Mouse (Mus musculus) CD4-positive, CD25-positive, alpha-beta regulatory T cell, adult 2 months (primary cell): Measurements from ENCODE around the gene Gna15.

Experiments used
- DNase-seq: peaks from one replicate; pipeline ENCODE4 v3.0.0-alpha.2; 2012; ENCODE audit warnings: low read depth, low spot score

Gene Gna15

GRCm38 (mm10) chr10:81524051-81524605, at the start of gene Gna15:
TSS of gene Gna15 (minus strand) at chr10:81524225.
- DNase-seq = peak; percentile 53

DNA sequence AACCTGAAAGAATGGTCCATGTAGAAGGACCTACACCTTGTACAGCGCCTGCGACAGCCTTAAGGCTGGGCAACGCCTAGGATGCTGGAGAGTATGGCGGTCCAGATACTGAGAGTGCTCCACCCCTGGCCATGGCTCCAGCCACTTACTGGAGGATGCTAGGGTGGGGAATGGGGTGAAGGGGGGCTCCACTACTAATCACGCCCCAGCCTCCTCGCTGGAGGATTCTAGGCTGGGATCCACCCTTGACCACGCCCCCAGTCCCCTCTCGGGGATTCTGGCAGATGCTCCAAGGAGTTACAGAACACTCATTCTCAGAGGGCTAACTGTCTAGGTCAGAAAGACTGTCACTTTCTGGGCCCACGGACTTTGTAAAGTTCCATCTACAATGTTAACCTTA, 49.0 kb upstream of the Gna15 start:
- DNase-seq = no peak

DNA sequence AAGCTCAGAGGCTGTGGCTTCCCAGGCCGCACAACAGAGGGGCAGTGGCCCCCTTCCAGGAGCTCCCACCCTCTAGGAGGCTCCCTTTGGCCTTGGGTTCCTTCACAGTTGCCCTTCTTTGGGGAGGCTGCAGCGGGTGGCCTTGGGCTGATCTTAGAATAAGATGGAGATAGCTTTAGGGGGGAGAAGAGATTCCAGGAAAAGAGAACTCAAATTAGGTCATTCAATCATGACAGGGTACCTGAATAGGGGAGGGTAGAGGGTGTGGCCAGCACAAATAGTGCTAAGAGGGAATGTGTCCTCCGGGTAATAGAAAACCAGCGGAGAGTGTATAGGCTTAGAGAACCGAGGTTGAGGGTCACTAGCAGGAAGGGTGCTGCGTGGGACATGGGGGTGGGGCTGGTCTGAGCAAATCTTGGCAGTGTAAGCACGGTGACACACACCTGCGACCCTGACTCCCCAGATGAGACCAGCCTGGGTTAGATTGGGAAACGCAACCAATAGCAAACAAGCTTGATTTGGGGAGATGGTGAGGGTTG, 48.2 kb upstream of the Gna15 start:
- DNase-seq = no peak

GRCm38 (mm10) chr10:81571501-81571876, 47.5 kb upstream of the Gna15 start:
- DNase-seq = peak; percentile 91

- peak; percentile 86 for DNase-seq
Observed at GRCm38 (mm10) chr10:81570831-81571500, 46.9 kb upstream of the Gna15 start.

- peak; percentile 13 for DNase-seq
Observed at GRCm38 (mm10) chr10:81570238-81570800, 46.3 kb upstream of the Gna15 start.

GRCm38 (mm10) chr10:81569507-81570237, 45.6 kb upstream of the Gna15 start:
- no peak for DNase-seq

GRCm38 (mm10) chr10:81568381-81569191, 44.6 kb upstream of the Gna15 start:
- no peak for DNase-seq

- no peak for DNase-seq
Observed at GRCm38 (mm10) chr10:81565257-81566228, 41.5 kb upstream of the Gna15 start.

- DNase-seq = peak; percentile 85
Observed at GRCm38 (mm10) chr10:81564734-81565133, 40.7 kb upstream of the Gna15 start.

- DNase-seq = no peak
Observed at GRCm38 (mm10) chr10:81564216-81564615, 40.2 kb upstream of the Gna15 start.

DNA sequence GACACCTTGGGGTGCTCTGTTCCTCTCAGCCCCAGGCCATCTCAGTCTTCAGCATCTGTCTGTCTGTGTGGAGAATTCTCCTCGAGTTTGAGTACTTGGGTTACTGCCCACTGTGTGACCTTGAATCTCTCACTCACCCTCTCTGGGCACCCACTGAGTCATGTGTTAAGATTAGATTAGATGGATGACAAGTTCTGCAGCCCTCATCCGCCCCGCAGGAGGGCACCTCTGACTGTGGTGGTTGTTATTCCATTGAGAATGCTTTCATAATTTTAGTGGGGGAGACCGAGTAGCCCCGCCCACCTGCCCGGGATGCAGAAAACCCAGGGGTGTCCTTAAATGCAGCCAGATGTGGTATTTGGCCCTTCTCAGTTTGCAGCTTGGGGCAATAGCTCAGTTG, 39.5 kb upstream of the Gna15 start:
- no peak for DNase-seq

DNA sequence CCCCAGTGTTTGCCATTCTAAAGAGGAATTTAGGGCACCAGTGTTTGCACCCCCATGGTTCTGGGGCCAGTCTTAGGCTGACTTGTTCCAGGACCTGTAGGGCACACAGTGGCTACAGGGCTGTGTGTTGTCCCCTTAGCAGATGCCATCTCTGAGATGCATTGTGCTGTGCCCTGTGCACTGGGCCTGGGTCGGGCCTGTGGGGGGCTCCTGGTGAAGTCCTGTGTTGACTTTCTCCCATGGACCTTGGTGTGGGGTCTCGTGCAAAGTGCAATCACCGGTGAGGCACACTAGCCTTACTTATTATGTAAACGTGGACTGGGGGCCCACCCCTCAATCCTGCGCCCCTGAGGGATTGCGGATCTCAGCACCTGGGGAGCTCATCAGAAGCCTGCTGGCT, 38.4 kb upstream of the Gna15 start:
- DNase-seq = no peak

DNA sequence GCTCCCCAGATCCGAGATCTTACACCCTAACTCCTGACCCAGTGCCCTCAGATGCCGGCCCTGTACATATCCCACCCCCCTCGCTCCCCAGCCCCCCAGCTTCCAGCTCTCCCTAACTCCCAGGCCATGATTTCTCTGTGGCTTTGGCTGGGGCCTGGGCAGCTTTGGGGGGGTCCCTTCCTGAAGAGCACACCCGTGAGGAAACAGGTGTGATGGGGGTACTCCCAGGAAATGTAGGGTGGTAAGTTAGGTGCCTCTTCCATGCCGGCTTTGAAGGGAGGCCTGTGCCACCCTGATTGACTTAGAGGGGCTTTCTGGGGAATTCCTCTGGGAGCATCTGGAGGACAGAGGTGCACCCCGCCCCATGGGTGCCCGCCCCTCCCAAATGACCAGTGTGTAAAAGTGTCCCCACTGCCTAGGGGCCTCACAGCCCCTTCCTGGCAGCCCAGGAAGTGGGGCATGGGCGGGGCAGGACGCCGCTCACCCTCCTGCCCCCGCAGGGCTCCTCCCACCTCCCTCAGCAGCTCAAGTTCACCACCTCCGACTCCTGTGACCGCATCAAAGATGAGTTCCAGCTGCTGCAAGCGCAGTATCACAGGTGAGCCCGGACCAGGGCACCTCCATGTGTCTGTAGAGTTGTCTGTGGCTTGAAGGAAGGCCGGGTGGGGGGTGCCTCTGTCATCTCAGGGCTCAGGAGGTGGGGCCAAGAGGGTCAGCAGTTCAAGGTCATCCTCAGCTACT, 36.9 kb upstream of the Gna15 start:
- DNase-seq = peak; percentile 94

- peak; percentile 79 for DNase-seq
Observed at GRCm38 (mm10) chr10:81559627-81560539, 35.9 kb upstream of the Gna15 start.

- DNase-seq = peak; percentile 87
Observed at GRCm38 (mm10) chr10:81559163-81559626, 35.2 kb upstream of the Gna15 start, which contains the start of gene Aes. TSS of gene Aes (plus strand) at chr10:81559488.

DNA sequence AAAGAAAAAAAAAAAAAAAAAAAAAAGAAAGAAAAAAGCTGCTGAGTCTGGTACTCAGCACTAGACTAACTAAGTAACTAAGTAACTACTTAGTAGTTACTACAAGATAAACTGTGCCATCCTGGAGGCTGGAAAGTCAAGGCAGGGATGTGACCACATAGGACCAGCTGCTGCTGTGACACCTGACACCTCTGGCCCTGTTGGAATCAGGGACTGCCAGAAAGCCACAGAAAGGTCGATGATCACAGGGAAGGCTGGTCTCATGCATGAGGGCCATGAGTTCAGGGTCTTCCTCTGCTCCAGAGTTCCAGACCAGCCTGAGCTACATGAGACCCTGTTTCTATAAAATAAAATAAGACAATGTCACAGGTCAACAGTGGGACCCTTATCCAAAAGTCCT, 33.5 kb upstream of the Gna15 start:
- no peak for DNase-seq

DNA sequence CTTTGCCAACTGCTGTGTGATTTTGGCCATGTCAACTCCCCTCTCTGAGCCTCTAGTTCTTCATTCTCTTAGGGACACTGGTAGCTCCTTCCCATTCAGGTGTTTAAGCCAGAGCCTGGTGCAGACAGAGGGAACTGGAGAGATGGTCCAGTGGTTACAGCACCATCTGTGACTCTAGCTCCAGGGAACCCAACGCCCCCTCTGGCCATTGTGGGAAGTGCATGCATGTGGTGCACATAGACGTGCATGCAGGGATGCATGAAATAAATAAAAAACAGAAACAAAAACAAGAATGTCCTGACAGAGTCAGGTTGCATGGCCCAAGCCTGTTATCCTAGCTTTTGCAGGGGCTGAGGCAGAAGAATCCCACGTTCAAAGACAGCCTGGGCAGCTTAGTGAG, 32.3 kb upstream of the Gna15 start:
- peak; percentile 59 for DNase-seq
